Mouse (Mus musculus): ENCODE data around the gene Kcnj15.

Gene Kcnj15

DNA sequence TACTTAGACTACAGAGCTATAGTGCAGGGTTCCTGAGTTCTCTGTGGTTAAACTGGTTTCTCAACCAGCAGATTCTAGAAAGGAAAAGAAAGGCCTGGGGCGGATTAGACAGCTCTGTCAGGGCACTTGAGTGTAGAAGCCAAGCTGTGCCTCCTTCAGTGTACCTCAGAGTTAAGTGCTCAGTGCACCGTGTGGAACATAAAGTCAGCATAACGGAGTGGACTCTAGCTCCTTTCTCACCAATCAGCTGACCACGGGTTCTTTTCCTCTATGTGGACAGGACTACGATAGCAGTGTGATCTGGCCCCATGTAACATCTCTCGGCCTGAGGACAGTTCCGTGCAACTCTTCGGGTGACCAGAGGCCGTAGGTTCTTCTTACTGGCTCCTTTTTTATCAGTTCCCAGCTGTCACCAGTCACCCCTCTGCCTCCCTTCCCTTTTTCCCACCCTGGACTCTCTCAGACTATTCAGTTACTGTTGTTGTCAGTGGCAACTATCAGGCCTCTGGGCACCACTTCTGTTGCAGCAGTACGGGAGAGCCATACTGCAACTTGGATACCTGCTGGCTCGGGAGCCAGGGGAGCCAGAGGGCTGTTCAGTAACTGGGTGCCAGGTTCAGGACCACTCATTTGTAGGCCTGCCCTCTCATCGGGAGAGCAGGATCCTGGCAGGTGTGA, 12.6 kb upstream of the Kcnj15 start:
- DNase-seq (ENCODE audit: extremely low read depth, low read depth) = no peak

DNA sequence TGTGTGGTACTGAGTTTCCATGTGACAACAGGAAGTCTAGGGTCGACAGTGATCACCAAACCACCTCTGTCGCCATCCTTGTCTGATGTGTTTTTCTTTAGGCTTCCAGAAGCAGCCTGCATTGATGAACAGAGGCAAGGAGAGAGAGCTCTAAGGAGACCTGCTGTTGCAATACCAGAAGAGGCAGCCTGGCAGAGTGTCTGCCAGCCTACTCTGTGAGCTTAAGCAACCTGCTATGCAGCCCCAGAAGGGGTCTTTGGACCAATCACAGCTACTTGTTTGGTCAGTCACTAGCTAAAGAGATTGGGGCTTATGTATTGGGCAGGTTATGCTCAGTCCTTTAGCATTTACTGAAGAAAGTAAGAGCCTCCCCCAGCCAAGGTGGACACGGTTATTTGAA, 11.9 kb upstream of the Kcnj15 start:
- no peak for DNase-seq (ENCODE audit: extremely low read depth, low read depth)

DNA sequence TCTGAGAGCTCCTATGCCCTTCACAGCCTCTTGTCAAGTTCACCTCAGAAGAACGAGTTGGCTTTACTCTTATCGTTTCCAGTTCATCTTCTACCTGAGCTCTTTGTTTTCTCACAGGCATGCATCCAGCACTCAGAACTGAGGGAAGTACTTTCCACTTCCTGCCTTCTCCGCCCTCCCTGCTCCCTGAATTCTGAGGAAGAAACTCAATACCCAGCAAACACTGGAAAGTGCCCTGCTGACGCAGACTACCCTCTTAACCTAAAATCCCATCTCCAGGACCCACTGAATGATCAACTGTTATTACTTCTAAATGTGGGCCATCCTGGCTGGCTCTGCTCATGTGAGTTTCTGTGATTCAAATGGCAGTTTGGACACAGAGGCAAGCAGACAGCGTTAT, 8.7 kb upstream of the Kcnj15 start:
- DNase-seq (ENCODE audit: extremely low read depth, low read depth) = no peak

DNA sequence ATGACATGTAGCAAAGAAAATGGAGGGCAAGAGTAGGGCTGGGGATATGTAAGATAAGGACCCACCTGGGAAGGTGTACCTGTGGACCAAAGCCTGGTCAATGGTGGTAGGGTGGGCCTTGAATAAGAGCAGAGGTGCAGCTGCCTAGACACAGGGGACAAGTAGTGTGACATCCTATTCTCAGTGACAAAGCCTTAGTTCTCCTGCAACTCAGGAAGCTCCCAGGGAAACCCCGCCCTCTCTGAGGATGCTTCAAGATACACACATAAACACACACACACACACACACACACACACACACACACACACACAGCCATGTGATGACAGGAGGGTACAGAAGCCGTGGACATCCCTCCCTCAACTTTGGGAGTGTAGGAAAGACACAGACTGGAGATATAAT, 710 bp upstream of the Kcnj15 start:
- DNase-seq (ENCODE audit: extremely low read depth, low read depth) = no peak

DNA sequence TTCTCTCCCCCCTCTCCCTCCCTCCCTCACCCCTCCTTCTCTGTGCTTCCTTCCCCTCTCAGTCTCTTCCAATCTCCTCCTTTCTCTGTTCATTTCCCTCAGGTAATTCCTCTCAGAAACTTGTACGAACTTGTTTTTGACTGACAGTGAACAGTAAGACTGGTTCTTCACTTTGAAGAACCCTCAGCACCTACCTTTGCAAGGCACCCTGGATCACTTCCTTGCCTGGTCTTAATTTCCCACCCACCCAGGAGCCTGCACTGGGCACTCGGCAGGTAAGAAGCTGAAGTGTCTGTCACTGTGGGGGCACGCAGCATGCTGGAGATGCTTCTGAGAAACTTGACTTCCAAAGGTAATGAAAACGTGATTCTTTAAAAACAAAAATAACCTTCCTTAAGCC, 742 bp downstream of the Kcnj15 start:
- no peak for DNase-seq (ENCODE audit: extremely low read depth, low read depth)

DNA sequence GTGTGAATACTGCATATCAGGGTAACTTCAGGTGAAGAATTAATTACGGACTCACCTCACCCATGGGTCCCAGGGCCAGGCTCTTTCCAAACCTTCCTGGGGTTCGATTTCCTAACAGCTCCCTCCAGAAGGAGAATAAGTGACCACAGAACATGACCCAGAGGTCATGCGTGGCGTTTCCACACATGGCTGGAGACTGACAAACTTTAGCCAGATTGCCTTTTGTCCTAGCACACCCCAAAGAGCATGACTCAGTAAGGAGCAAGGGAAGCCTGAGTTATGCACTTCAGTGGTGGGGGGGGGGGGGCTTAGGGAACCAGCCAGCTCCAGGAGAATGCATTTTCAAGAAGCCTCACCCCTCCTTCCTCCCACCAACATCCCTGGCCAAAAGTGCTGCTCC, 2.1 kb downstream of the Kcnj15 start:
- no peak for DNase-seq (ENCODE audit: extremely low read depth, low read depth)

DNA sequence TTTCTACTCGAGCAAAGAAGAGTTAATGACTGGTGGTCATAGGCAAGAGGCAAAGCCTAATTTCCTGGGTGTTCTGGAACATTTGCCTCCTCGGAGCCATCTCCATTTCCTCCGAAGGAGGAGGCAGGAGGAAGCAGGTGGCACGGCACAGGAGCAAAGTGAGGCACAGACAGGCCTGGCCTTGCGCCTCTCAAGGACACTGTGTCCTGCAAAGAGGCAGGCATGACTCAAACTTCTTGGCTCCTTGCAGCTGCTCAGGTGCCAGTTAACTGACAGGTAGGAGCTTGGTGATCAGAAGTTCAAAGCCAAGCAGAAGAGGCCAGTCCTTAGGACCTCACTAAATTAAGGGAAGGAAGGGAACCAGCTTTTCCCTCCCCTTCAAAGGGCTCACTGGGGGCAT, 3.3 kb downstream of the Kcnj15 start:
- DNase-seq (ENCODE audit: extremely low read depth, low read depth) = no peak

DNA sequence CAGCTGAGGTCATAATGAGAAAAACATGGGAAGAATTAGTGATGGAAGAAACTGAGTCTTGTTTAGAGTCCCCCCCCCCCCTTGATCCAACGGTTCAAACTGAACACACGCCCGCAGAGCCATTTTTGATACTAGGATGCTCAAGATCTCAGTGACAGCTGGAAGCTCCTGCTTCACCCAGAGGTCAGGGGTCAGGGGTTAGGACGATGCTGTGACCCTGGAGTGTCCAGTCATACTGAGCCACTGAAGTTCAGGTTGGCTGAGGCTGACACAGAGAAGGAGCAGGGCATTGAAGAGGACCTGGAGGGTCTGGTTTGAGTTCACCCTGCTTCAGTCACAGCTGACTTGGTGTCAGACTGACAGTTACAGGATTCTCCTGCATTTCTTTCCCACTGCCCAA, 4.4 kb downstream of the Kcnj15 start:
- DNase-seq (ENCODE audit: extremely low read depth, low read depth) = no peak

DNA sequence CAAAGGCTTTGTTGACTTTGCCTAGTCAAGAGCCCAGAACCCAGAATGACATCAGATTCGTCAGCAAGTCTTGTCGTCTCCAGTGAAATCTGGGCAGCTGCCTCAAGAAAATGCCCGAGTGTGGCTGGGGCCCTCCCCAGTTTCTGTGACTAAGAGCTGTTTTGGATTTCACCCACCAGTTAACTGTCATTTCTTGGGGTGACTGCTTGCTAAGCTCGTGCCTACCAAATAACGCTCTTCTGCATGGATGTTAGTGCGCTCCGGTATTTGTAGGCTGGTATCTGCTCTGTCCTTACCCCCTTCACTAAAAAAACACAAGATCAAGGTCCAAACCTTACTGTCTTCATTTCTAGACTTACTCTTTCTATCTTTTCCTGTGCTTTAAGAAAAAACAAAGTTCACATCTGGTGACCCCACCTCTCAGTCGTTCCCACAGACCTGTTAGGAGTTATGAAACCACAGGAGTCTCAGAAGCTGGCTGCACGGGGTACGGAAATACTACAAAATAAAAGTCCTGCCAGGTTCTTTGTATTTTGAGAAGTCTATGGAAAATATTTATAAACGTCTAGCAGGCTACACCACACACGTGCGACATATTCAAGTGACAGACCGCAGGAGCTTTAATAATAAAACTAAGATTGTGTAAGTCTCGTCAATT, 5.5 kb downstream of the Kcnj15 start:
- DNase-seq (ENCODE audit: extremely low read depth, low read depth) = no peak

DNA sequence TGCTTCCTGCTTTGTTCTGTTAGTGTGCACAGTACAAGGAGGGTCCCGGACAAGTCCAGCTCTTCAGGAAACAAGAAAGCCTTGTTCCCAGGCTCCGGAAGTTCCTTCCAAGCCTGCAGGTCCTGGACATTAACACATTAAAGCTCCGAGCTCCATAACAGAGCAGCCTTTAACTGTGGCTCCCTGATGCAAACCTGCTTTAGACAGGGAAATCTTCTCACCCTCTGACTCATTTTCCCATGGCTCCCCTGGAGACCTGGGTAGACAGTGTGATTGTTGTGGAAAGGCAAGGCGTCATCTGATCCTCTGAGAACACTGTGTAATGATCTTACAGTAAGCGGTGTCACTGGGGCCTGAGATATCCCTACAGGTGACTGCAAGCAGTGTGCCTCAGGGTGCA, 7.0 kb downstream of the Kcnj15 start:
- DNase-seq (ENCODE audit: extremely low read depth, low read depth) = no peak

DNA sequence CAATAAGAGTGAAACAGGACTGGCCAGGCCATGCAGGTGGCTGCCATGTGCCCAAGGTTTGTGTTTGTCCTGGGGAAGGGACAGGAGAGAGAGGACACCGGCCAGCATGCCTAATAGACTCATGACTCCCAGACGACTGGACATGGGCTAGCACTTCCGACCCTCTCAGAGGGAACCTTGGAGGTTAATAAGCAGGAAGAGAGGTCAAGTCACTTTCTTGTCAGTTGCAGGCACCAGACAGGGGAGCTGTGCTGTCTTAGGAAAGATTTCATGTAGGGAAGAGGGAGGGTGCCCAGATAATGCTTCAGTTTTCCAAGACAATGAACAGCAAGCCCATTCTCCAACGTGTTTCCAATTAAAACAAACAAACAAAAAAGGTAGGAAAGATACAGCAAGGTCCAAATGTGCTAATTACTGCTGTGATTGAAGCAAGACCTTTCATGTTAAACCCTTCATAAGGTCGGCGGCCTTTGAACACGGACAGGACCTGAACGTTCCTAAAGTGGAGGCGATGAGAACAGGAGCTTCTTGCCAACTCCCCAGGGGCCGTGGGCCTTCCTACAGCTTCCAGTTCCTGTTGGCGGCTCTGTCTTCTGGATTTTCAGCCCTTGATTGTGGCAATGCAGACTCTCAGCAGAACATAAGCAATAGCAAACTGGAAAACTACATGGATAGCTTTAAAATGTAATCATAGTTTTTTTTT, 10.3 kb downstream of the Kcnj15 start:
- no peak for DNase-seq (ENCODE audit: extremely low read depth, low read depth)

DNA sequence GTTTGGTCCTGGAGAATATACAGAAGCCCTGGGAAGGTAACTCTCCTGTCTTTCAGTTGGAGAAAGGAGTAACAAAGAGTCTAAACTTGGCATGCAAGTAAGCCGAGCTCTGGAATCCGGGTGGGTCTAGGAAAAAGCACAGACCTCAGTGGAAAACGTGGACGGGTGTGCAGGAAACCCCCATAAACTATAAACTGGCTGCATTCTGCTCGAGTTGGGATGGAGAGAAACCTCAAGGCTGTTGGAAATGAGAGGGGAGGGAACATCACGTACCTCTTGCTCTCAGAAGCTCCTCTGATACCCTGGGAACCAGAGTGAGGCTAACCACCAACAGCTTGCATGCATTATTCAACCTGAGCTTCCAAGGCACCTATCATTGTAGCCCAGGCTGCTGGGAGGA, 12.3 kb downstream of the Kcnj15 start:
- no peak for DNase-seq (ENCODE audit: extremely low read depth, low read depth)

DNA sequence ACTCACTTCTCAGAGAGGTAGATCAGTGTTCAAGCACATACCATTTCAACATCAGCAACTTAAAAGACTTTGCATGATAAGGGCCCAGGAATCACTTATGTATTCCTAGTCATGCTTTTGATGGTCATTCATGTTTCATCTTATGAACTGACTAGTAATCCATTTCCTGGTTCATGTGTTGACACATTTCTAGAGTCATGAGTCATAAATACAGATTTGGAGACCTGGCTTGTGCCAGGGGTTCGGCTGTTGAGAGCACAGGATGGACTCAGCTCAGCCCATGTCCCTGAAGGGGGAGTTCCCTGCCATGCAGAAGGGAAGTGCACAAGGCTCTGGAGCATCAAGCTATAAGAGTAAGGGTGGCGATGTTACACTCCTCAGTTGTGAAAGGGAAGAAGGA, 15.7 kb downstream of the Kcnj15 start:
- no peak for DNase-seq (ENCODE audit: extremely low read depth, low read depth)

DNA sequence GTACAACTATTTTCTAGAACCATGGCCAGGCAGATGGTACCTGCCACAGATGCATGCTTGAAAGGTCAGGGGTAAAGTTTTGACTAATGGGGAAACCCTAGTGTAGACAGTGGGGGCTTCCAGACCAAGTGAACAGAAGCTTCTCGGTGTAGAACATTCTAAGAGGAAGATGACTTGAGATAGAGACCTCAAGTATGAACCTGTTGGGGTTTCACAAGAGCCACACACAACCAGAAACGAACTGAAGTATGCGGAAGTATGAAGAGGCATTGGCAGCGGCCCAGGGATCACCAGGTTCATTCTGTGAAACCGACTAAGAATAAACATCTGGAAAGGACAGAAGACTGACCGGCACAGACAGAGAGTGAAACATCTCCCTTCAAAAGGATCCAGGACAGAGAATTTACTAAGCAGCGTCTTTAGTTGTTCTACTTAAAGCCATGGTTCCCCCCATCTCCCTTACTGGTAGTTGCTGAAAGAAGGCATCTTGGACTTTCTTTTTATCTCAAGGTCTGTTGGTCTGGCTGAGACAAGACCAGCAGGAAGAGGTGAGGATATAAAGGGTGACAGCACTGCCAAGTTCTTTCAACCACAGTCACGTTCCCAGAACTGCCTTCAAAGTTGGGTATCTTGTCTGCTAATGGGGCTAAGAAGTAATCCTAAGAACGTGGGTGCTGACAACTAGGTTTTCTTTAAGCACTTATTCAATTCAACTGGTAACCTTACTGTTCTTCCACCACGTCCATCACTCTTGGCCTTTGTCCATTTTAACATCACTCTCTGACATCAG, 18.6 kb downstream of the Kcnj15 start:
- DNase-seq (ENCODE audit: extremely low read depth, low read depth) = no peak

DNA sequence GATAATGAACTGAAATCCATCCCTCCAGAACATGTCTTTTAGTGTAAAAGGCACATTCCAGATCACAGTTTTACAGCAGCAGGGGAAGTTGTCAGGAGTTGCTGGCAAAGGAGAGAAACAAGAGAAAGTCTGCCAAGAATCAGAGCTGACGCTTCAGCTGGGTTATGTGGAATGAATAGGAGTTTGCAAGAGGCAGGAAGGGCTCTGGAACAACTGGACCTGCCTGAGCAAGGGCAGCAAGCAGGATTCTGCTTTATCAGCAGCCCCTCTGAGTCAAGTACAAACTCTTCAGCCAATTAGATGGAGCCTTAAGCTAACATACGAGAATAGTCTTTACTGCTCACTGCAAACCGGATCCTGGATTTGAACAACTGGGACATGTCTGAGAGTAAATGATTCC, 21.7 kb downstream of the Kcnj15 start:
- no peak for DNase-seq (ENCODE audit: extremely low read depth, low read depth)

DNA sequence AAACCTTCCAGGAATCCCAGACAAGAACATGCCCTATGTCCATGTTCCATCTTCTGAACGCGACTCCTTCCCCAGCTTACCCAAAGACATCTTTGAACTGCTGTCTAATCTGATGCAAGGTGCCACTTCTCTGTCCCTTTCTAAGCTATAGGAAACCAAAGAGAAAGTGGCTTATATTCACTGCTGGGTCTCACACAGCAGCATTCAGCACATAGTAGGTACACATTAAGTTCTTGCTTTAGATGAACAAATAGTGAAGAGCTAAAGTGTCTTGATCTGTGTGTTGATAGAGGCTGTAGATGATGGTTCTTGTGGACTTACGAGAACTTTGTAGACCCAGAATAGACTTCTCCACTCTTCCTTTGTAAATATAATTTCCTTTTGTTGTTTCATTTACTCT, 23.0 kb downstream of the Kcnj15 start:
- DNase-seq (ENCODE audit: extremely low read depth, low read depth) = no peak

DNA sequence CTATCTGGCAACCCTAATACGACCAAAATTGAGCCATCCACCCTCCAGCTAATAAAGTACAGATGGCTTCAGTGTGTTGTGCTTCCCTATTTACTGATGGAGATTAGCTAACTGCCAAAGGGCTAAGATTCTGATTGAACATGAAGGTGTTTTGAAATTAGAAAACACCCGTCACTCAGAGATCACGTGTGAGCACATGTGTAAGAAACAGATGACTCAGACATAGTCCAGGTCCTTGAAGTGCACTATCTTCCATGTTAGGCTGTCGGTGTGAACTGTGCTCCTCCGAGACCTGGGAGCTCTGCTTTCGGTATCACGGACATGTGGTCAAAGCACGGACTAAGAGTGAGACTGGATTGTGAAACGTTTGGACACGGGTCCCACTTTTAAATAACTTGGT, 26.0 kb downstream of the Kcnj15 start:
- DNase-seq (ENCODE audit: extremely low read depth, low read depth) = no peak

DNA sequence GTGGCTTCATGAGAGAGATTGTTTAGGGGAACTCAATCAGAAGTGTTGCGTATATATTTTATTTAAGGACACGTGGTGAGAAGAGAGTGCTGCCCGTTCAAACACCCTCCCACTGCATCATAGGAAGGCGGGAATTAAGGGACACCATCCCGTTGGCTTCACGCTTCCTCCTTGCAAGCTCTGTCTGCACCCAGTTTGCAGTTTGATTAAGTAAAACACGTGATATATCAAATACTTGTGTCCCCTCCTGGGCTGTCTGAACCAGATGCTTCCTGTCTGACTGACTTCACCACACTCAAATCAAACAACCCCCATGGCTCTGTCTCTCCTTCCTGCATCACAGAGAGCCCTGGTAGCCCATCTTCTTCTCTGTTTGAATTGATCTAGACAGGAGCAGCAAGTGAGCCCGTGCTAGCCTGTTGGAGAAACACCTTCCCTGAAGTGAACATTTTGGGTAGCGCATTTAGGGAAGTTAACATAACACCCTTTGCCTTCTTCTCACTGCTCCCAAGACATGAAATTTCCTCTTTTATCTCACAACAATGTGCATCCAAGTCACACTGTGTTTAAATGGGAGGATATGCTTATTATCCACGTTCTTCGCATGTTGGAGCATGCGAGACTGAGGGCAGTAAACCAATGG, 26.8 kb downstream of the Kcnj15 start:
- no peak for DNase-seq (ENCODE audit: extremely low read depth, low read depth)

DNA sequence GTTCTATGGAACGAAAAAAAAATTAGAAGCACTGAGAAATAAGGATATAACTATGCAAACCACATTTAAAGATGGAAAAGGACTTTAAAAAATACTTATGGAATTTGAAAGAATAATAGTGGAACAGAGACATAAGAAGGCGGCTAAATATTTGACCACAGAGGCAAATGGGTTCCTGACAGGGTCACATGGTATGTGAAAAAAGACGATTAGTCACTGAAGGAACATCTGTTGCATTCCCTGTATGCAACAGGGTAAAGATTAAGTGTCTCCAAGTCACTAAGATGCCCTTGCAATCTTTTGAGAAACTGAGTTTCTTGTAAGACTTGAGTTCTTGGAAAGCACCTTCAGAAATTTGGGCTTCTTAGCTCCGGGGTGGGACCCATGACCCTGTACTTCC, 27.7 kb downstream of the Kcnj15 start:
- no peak for DNase-seq (ENCODE audit: extremely low read depth, low read depth)

DNA sequence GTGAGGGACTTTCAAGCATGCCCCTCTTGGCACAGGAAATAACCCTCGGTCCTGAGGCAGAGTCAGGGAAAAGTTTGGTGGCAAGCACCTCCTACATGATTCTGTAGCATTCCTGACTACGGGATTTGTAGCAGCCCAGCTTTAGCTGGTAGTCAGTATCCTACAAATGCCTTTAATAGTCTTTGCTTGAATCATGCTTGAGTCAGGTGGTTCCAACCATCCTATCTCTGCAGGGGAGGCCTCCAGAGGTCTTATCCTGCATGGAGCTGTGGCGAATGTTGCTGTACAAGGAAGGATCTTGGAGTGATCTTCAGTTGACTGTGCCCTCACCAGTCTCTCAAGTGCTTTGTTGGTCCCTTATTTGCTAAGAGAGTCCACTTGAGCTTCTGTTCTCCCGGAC, 28.4 kb downstream of the Kcnj15 start:
- DNase-seq (ENCODE audit: extremely low read depth, low read depth) = no peak

DNA sequence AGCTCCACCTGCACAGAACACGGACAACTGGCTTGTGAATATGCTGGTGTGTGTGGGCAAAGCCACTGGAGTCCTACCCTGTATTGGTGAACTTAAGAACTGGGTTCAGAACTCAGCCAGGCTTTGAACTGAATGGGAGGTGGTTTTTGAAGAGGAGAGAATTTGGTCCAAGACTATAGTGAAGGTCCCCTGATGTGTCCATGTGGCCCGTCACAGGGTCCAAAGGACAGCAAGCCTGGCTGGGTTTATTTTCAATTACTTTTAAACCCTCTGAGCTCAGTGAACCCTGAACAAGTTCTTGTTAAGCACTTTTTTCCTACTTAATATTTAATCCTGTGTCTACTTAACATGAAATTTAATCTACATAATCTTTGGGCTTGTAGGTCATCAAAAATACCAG, 30.3 kb downstream of the Kcnj15 start:
- no peak for DNase-seq (ENCODE audit: extremely low read depth, low read depth)

DNA sequence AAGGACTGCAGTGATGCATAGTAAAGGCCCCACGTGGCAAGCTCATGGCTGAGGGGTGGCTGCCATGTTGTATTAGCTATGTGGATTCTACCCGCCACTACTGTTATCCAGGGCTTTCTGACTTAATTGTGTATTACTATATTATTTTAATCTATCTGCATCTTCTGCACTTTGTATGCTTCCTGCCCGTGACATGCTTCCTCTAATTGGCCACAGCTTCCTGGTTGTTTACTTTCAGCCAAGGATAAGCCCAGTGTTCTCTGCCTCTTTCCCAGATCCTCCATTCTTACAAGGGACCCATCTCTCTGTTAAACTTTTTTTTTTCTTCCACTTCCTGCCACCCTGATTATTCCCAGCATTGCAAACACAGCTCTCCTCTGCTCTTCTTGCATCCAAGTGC, 32.0 kb downstream of the Kcnj15 start:
- DNase-seq (ENCODE audit: extremely low read depth, low read depth) = no peak
